Mouse (Mus musculus) olfactory bulb, adult 2 months (tissue): ENCODE results near the gene Rnf167.

Experiments
- CTCF ChIP-seq: fragments of 200-500 bp; IDR thresholded peaks from 2 replicates; pipeline ENCODE4 v1.5.1; 2012; ENCODE audit warnings: low read depth, mild to moderate bottlenecking, low read length, moderate library complexity; ENCODE audit not compliant: insufficient read depth
- POLR2A ChIP-seq: fragments of 200-500 bp; IDR thresholded peaks from 2 replicates; pipeline ENCODE4 v1.6.1; 2012; ENCODE audit warnings: mild to moderate bottlenecking, low read depth, low read length, moderate library complexity; ENCODE audit not compliant: insufficient read depth

- TF ChIP-seq CTCF, result no peak
- no peak for TF ChIP-seq POLR2A
Measured at GRCm38 (mm10) chr11:70645461-70646258, 1.4 kb upstream of the Rnf167 start.
